Mouse (Mus musculus) ovary, postnatal 36 days (tissue): ENCODE measurements at regions not wholly inside any gene's neighbourhood (a gene's known extent, or its start where the extent isn't known, plus 50 kb on each side); places are given as distances from the start of the nearest gene placed in this dataset.

Experiments used
- DNase-seq: peaks from one replicate; pipeline ENCODE4 v3.0.0; 2022; ENCODE audit warnings: low spot score, mixed read lengths

- no peak for DNase-seq
Measured at GRCm38 (mm10) chr14:29784506-29784905, 62.8 kb upstream of the Cacna2d3 start.

- no peak for DNase-seq
Measured at GRCm38 (mm10) chr14:29786431-29786830, 64.8 kb upstream of the Cacna2d3 start.

GRCm38 (mm10) chr14:29787796-29788195 is 66.1 kb upstream of the Cacna2d3 start:
- DNase-seq = no peak

GRCm38 (mm10) chr14:29788351-29788750 is 66.7 kb upstream of the Cacna2d3 start:
- no peak for DNase-seq

GRCm38 (mm10) chr14:29795325-29795724 is 73.7 kb upstream of the Cacna2d3 start:
- DNase-seq = no peak

- DNase-seq = no peak
Measured at GRCm38 (mm10) chr14:29796396-29796795, 74.7 kb upstream of the Cacna2d3 start.

- DNase-seq = no peak
Measured at GRCm38 (mm10) chr14:29799852-29800251, 78.2 kb upstream of the Cacna2d3 start.

- no peak for DNase-seq
Measured at GRCm38 (mm10) chr14:29805234-29805633, 83.6 kb upstream of the Cacna2d3 start.

GRCm38 (mm10) chr14:29807881-29808280 is 86.2 kb upstream of the Cacna2d3 start:
- DNase-seq = no peak

- DNase-seq = peak; percentile 7
Measured at GRCm38 (mm10) chr14:29814626-29815025, 93.0 kb upstream of the Cacna2d3 start.

- no peak for DNase-seq
Measured at GRCm38 (mm10) chr14:29817548-29817947, 95.9 kb upstream of the Cacna2d3 start.

- DNase-seq = no peak
Measured at GRCm38 (mm10) chr14:29818251-29818650, 96.6 kb upstream of the Cacna2d3 start.

- DNase-seq = no peak
Measured at GRCm38 (mm10) chr14:29818751-29819150, 97.1 kb upstream of the Cacna2d3 start.

- DNase-seq = no peak
Measured at GRCm38 (mm10) chr14:29837063-29837462, 115.4 kb upstream of the Cacna2d3 start.

GRCm38 (mm10) chr14:29839576-29839975 is 117.9 kb upstream of the Cacna2d3 start:
- DNase-seq = no peak

GRCm38 (mm10) chr14:29841361-29842117 is 119.9 kb upstream of the Cacna2d3 start:
- no peak for DNase-seq

- DNase-seq = no peak
Measured at GRCm38 (mm10) chr14:29847661-29848060, 120.4 kb upstream of the Selenok start.

GRCm38 (mm10) chr14:29851286-29851685 is 116.8 kb upstream of the Selenok start:
- no peak for DNase-seq

GRCm38 (mm10) chr14:29851956-29852725 is 116.0 kb upstream of the Selenok start:
- DNase-seq = peak; percentile 11

GRCm38 (mm10) chr14:29862032-29862431 is 106.1 kb upstream of the Selenok start:
- no peak for DNase-seq

- no peak for DNase-seq
Measured at GRCm38 (mm10) chr14:29866455-29867275, 101.4 kb upstream of the Selenok start.

- no peak for DNase-seq
Measured at GRCm38 (mm10) chr14:29867311-29867710, 100.8 kb upstream of the Selenok start.
